Mouse (Mus musculus): ENCODE measurements around the gene Gm11492. TPM values are rescaled to one million over a fixed set of nuclear protein-coding genes. Genes with fewer than 3 reads are reported as not detected.

Gm11492 gene
- polyA plus RNA-seq, 1 experiment: not detected

- TF ChIP-seq POLR2A (IDR thresholded peaks at IDR 0.05; ENCODE audit: low read depth, low read length) (no peak), CTCF (conservative IDR thresholded peaks at IDR 0.05; ENCODE audit: insufficient read depth, insufficient read length, low read depth, low read length) (no peak)
- Histone ChIP-seq H3K36me3 (ENCODE audit: control insufficient read depth, insufficient read depth, low read length) (no peaks in the 10 kb centered on the region), H3K4me1 (ENCODE audit: control insufficient read depth, insufficient read depth, low read length) (peaks cover 22% of the 10 kb centered on the region; the same call in 1 of the 2 replicates), H3K4me3 (ENCODE audit: insufficient read depth, low read depth, low read length) (peak overlapping the region; percentile 70), H3K27me3 (replicated peaks; ENCODE audit: control insufficient read depth, insufficient read depth, low read length) (no peaks in the 10 kb centered on the region), H3K27ac (ENCODE audit: insufficient read depth, low read depth, low read length) (peak overlapping the region; percentile 89)
- DNase-seq: peak; percentile 87
- 19% methylated on average over 13 of the region's 13 CpGs for WGBS
Measured at GRCm38 (mm10) chr11:87592713-87593598, 26.5 kb downstream of the Gm11492 start.

GRCm38 (mm10) chr11:87595327-87595841 lies 28.9 kb downstream of the Gm11492 start:
- Histone ChIP-seq H3K27ac (ENCODE audit: insufficient read depth, low read depth, low read length) (peak overlapping the region; percentile 44), H3K4me3 (ENCODE audit: insufficient read depth, low read depth, low read length) (peak overlapping the region; percentile 40), H3K36me3 (ENCODE audit: control insufficient read depth, insufficient read depth, low read length) (peaks cover under 1% of the 10 kb centered on the region; the same call in 1 of the 2 replicates), H3K27me3 (replicated peaks; ENCODE audit: control insufficient read depth, insufficient read depth, low read length) (no peaks in the 10 kb centered on the region), H3K4me1 (ENCODE audit: control insufficient read depth, insufficient read depth, low read length) (peaks cover 22% of the 10 kb centered on the region; the same call in 1 of the 2 replicates)
- WGBS: 2% methylated on average over 37 of the region's 37 CpGs
- DNase-seq: peak; percentile 94
- no peak for TF ChIP-seq POLR2A (IDR thresholded peaks at IDR 0.05; ENCODE audit: low read depth, low read length)
- TF ChIP-seq CTCF (conservative IDR thresholded peaks at IDR 0.05; ENCODE audit: insufficient read depth, insufficient read length, low read depth, low read length): no peak

GRCm38 (mm10) chr11:87595976-87596375 lies 29.5 kb downstream of the Gm11492 start:
- WGBS: 23% methylated on average over 7 of the region's 7 CpGs
- no peak for DNase-seq

GRCm38 (mm10) chr11:87596492-87596891 lies 30.0 kb downstream of the Gm11492 start:
- peaks cover 22% of the 10 kb centered on the region; the same call in 1 of the 2 replicates for H3K4me1 ChIP-seq (ENCODE audit: control insufficient read depth, insufficient read depth, low read length)
- TF ChIP-seq CTCF (conservative IDR thresholded peaks at IDR 0.05; ENCODE audit: insufficient read depth, insufficient read length, low read depth, low read length) (no peak), POLR2A (IDR thresholded peaks at IDR 0.05; ENCODE audit: low read depth, low read length) (no peak)
- WGBS: 54% methylated on average over 2 of the region's 2 CpGs
- peaks cover 3% of the 10 kb centered on the region for H3K36me3 ChIP-seq (ENCODE audit: control insufficient read depth, insufficient read depth, low read length)
- H3K27me3 ChIP-seq (replicated peaks; ENCODE audit: control insufficient read depth, insufficient read depth, low read length): no peaks in the 10 kb centered on the region
- DNase-seq: no peak
- H3K4me3 ChIP-seq (ENCODE audit: insufficient read depth, low read depth, low read length): no peak overlapping the region
- H3K27ac ChIP-seq (ENCODE audit: insufficient read depth, low read depth, low read length): no peak overlapping the region

More at GRCm38 (mm10) chr11:87595976-87596375, 29.5 kb downstream of the Gm11492 start:
- Histone ChIP-seq H3K4me1 (ENCODE audit: control insufficient read depth, insufficient read depth, low read length) (peaks cover 22% of the 10 kb centered on the region; the same call in 1 of the 2 replicates), H3K36me3 (ENCODE audit: control insufficient read depth, insufficient read depth, low read length) (peaks cover 2% of the 10 kb centered on the region), H3K4me3 (ENCODE audit: insufficient read depth, low read depth, low read length) (peak overlapping the region; percentile 34), H3K27ac (ENCODE audit: insufficient read depth, low read depth, low read length) (no peak overlapping the region), H3K27me3 (replicated peaks; ENCODE audit: control insufficient read depth, insufficient read depth, low read length) (no peaks in the 10 kb centered on the region)
- TF ChIP-seq POLR2A (IDR thresholded peaks at IDR 0.05; ENCODE audit: low read depth, low read length): no peak
- no peak for TF ChIP-seq CTCF (conservative IDR thresholded peaks at IDR 0.05; ENCODE audit: insufficient read depth, insufficient read length, low read depth, low read length)

GRCm38 (mm10) chr11:87597061-87597460 lies 30.6 kb downstream of the Gm11492 start:
- Histone ChIP-seq H3K27me3 (replicated peaks; ENCODE audit: control insufficient read depth, insufficient read depth, low read length) (no peaks in the 10 kb centered on the region), H3K4me3 (ENCODE audit: insufficient read depth, low read depth, low read length) (no peak overlapping the region), H3K27ac (ENCODE audit: insufficient read depth, low read depth, low read length) (no peak overlapping the region), H3K4me1 (ENCODE audit: control insufficient read depth, insufficient read depth, low read length) (peaks cover 22% of the 10 kb centered on the region; the same call in 1 of the 2 replicates), H3K36me3 (ENCODE audit: control insufficient read depth, insufficient read depth, low read length) (peaks cover 3% of the 10 kb centered on the region)
- no peak for DNase-seq
- TF ChIP-seq CTCF (conservative IDR thresholded peaks at IDR 0.05; ENCODE audit: insufficient read depth, insufficient read length, low read depth, low read length): no peak

GRCm38 (mm10) chr11:87599395-87600089 lies 33.1 kb downstream of the Gm11492 start:
- DNase-seq: peak; percentile 56
- H3K27me3 ChIP-seq (replicated peaks; ENCODE audit: control insufficient read depth, insufficient read depth, low read length): no peaks in the 10 kb centered on the region
- peaks cover 7% of the 10 kb centered on the region; the same call in 1 of the 2 replicates for H3K4me1 ChIP-seq (ENCODE audit: control insufficient read depth, insufficient read depth, low read length)
- H3K27ac ChIP-seq (ENCODE audit: insufficient read depth, low read depth, low read length): no peak overlapping the region
- peaks cover 3% of the 10 kb centered on the region for H3K36me3 ChIP-seq (ENCODE audit: control insufficient read depth, insufficient read depth, low read length)
- 81% methylated on average over 13 of the region's 13 CpGs for WGBS
- H3K4me3 ChIP-seq (ENCODE audit: insufficient read depth, low read depth, low read length): no peak overlapping the region
- no peak for TF ChIP-seq CTCF (conservative IDR thresholded peaks at IDR 0.05; ENCODE audit: insufficient read depth, insufficient read length, low read depth, low read length)
- no peak for TF ChIP-seq POLR2A (IDR thresholded peaks at IDR 0.05; ENCODE audit: low read depth, low read length)
